Mouse (Mus musculus) forebrain, embryonic 10.5 days (tissue): ENCODE results near the gene Rit1. TPM values are rescaled to one million over a fixed set of nuclear protein-coding genes. Genes with fewer than 3 reads are reported as not detected.

Source experiments
- polyA plus RNA-seq: library from polyadenylated mRNA; unstranded; fragments of >200 nt; fragmentation: Nextera tagmentation; extraction: Ambion mirVana; gene quantifications from 2 replicates; pipeline ENCODE4 v1.2.1, GENCODE M21; 2016

The Rit1 gene
- polyA plus RNA-seq, 1 experiment from 2014 or later = 32.3 TPM

Other genes starting within 250 kb of the Rit1 start
- 11.6 and 11.8 TPM in 2 replicates for gene Lmna, start 206.9 kb upstream of the Rit1 start, polyA plus RNA-seq
- 27.4 and 28.6 TPM in 2 replicates for gene Mex3a, start 184.4 kb upstream of the Rit1 start, polyA plus RNA-seq
- gene Rab25, start 168.5 kb upstream of the Rit1 start, polyA plus RNA-seq = 2.8 and 4.0 TPM in 2 replicates
- gene Lamtor2, start 163.8 kb upstream of the Rit1 start, polyA plus RNA-seq = 172 and 174 TPM in 2 replicates
- gene Ubqln4, start 163.1 kb upstream of the Rit1 start, polyA plus RNA-seq = 73.4 and 77.4 TPM in 2 replicates
- 174 and 188 TPM in 2 replicates for gene Ssr2, start 141.0 kb upstream of the Rit1 start, polyA plus RNA-seq
- 79.3 and 92.6 TPM in 2 replicates for gene Arhgef2, start 110.9 kb upstream of the Rit1 start, polyA plus RNA-seq
- gene Rxfp4, start 63.7 kb upstream of the Rit1 start, polyA plus RNA-seq = not detected in 2 replicates
- 86.3 and 97.3 TPM in 2 replicates for gene Khdc4, start 31.0 kb upstream of the Rit1 start, polyA plus RNA-seq
- 121 and 123 TPM in 2 replicates for gene Syt11, start 58.3 kb downstream of the Rit1 start, polyA plus RNA-seq
- gene Gon4l, start 118.4 kb downstream of the Rit1 start, polyA plus RNA-seq = 17.5 and 18.4 TPM in 2 replicates
- gene Msto1, start 197.2 kb downstream of the Rit1 start, polyA plus RNA-seq = 70.0 and 70.2 TPM in 2 replicates
- 14.2 and 15.2 TPM in 2 replicates for gene Ash1l, start 233.8 kb downstream of the Rit1 start, polyA plus RNA-seq
- gene Dap3, start 234.3 kb downstream of the Rit1 start, polyA plus RNA-seq = 133 and 135 TPM in 2 replicates